Mouse (Mus musculus) CH12.LX (cell line): ENCODE measurements at regions not wholly inside any gene's neighbourhood (a gene's known extent, or its start where the extent isn't known, plus 50 kb on each side); places are given as distances from the start of the nearest gene placed in this dataset.

ENCODE experiments used
- BHLHE40 ChIP-seq: IDR thresholded peaks from 2 replicates; pipeline ENCODE4 v1.6.1; 2011; ENCODE audit warnings: mild to moderate bottlenecking, low read depth, low read length, improper control_type of control experiment
- CHD2 ChIP-seq: IDR thresholded peaks from 2 replicates; pipeline ENCODE4 v1.6.1; 2011; ENCODE audit warnings: low read length, improper control_type of control experiment
- CTCF ChIP-seq, 2 experiments: IDR thresholded peaks in 1 of 2; conservative IDR thresholded peaks in 1 of 2; 2 replicates each; pipeline ENCODE4 v1.5.1; 2011 to 2012; ENCODE audit warnings: low read depth in 2 of 2, low read length in 2 of 2, improper control_type of control experiment in 1 of 2, inconsistent platforms in 1 of 2, mild to moderate bottlenecking in 1 of 2, moderate library complexity in 1 of 2
- E2F4 ChIP-seq: IDR thresholded peaks from 2 replicates; pipeline ENCODE4 v1.6.1; 2011; ENCODE audit warnings: low read depth, low read length, improper control_type of control experiment; ENCODE audit not compliant: insufficient replicate concordance
- ELF1 ChIP-seq: IDR thresholded peaks from 2 replicates; pipeline ENCODE4 v1.6.1; 2014; ENCODE audit warnings: low read depth, mild to moderate bottlenecking, inconsistent platforms, low read length, improper control_type of control experiment
- HCFC1 ChIP-seq: IDR thresholded peaks from 2 replicates; pipeline ENCODE4 v1.6.1; 2012; ENCODE audit warnings: low read depth, mild to moderate bottlenecking, inconsistent platforms, low read length, improper control_type of control experiment
- KAT2A ChIP-seq: IDR thresholded peaks from 2 replicates; pipeline ENCODE4 v1.6.1; 2012; ENCODE audit warnings: low read length, improper control_type of control experiment, inconsistent platforms; ENCODE audit not compliant: insufficient replicate concordance
- MAFK ChIP-seq: IDR thresholded peaks from 2 replicates; pipeline ENCODE4 v1.6.1; 2011; ENCODE audit warnings: low read length, improper control_type of control experiment; ENCODE audit not compliant: insufficient replicate concordance
- MYC ChIP-seq: IDR thresholded peaks from 2 replicates; pipeline ENCODE4 v1.6.1; 2011; ENCODE audit warnings: low read depth, mild to moderate bottlenecking, improper control_type of control experiment, low read length
- POLR2A ChIP-seq: IDR thresholded peaks from 2 replicates; pipeline ENCODE4 v1.6.1; 2011; ENCODE audit warnings: low read depth, mild to moderate bottlenecking, improper control_type of control experiment, low read length
- POLR2AphosphoS2 ChIP-seq: IDR thresholded peaks from 2 replicates; pipeline ENCODE4 v1.6.1; 2011; ENCODE audit warnings: low read depth, low read length, improper control_type of control experiment
- RAD21 ChIP-seq: IDR thresholded peaks from 2 replicates; pipeline ENCODE4 v1.6.1; 2011; ENCODE audit warnings: low read depth, mild to moderate bottlenecking, low read length, improper control_type of control experiment, moderate library complexity

- TF ChIP-seq E2F4 (no peak), POLR2A (no peak), KAT2A (no peak), ELF1 (no peak), MYC (no peak), RAD21 (no peak), HCFC1 (no peak), CTCF (conservative IDR thresholded peaks at IDR 0.05 in 1 of 2, IDR thresholded peaks at IDR 0.05 in 1 of 2; ENCODE audit: low read depth in 2 of 2, low read length in 2 of 2) (no peak), POLR2AphosphoS2 (no peak), BHLHE40 (no peak), MAFK (no peak), CHD2 (no peak)
These were observed 123.8 kb upstream of the Atp2b1 start for GRCm38 (mm10) chr10:98790456-98790855.
